Mouse (Mus musculus): ENCODE results near the gene Spry2.

The Spry2 gene

DNA sequence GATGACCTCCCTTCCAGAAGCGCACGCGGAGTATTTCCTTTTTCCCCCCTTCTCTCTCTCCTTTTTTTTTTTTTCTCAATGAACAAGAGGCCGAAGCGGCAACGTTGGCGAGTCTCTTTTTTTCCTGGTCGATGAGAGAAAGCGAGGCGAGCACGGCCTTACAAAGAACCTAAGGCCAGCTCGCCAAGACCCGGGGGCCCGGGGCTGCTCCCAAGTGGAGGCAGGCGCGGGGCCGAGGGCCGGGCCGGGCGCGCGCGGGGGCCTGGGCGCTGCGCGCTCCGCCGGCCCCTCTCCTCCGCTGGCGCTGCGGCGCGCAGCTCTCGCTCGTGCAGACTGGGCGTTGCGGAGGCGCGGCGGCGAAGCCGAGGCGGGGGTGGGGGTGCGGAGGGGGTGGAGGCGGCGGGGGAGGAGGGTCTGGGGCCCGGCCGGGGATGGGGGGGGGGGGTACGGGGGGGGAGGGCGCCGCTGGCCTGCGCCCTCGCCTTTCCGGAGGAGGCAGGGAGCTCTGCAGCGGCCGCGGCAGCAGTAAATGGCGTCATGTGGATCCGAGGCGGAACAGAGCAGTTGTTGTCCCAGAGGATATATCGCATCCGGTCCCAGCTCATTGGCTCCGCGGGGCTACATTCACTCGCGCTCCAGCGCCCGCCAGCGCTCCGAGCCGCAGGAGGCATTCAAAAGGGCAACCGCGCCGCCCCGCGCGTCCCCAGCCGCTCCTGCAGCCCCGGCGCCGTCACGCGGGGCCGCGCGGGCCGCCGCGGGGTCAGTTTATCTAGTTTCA is at the start of gene Spry2:
Gene Spry2 (minus strand): TSS at position 29 of the 778 bp plus-strand sequence.
- in situ Hi-C loops (cut with MboI; ENCODE audit: low sequenced_read_pairs) = no loop called here

DNA sequence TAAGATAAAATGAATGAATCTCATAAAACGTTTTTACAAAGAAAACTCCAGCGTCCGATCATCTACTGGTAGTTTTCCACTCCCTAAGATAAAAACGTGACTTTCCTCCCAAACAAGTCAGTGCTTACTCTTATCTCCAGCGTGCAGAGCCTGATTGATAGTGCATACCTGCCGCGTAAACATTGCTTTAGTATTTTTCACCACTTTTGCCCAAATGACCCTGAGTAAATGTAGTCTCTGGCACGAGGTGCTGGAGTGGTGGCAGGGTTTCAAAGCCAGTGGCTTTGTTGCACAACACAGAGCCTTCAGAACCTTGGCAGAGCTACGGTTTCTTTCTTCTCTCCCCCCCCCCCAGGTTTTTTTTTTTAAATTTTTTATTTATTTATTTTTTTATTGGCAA is 44.7 kb upstream of the Spry2 start:
- in situ Hi-C loops (cut with MboI; ENCODE audit: low sequenced_read_pairs) = no loop called here

DNA sequence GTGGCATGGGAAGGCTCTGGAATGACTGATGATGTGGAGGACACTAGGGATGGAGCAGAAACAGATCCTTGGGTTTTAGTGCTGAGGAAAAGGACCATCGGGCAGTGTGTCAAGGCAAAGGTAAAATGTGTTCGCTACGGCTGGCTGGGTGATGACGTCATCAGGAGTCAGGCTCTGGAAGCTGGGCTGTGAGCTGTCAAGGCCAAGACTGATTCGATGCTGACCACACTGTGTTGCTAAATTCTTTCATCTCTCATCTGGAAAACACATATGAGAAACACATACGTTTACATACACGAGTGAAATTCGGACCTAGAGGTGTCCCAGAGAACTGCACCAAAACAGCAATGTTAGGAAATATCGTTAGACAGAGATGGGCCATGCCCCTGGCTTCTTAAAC is 30.1 kb upstream of the Spry2 start:
- in situ Hi-C loops (cut with MboI; ENCODE audit: low sequenced_read_pairs) = no loop called here

DNA sequence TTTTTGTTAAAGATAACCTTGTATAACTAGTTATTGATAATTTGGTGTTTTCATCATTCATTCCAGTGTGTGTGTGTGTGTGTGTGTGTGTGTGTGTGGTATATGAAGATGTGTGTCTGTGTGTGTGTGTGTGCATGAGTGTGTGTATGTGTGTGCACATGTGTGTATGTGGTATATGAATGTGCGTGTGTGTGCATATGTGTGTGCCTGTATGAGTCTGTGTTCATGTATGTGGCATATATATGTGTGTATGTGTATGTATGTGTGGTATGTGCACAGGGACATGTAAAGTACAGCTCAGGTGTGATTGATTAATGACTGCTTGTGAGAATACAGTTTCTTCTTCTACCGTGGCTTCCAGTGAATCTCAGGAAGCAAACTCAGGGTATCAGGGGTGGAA is 28.7 kb upstream of the Spry2 start:
- in situ Hi-C loops (cut with MboI; ENCODE audit: low sequenced_read_pairs) = no loop called here

DNA sequence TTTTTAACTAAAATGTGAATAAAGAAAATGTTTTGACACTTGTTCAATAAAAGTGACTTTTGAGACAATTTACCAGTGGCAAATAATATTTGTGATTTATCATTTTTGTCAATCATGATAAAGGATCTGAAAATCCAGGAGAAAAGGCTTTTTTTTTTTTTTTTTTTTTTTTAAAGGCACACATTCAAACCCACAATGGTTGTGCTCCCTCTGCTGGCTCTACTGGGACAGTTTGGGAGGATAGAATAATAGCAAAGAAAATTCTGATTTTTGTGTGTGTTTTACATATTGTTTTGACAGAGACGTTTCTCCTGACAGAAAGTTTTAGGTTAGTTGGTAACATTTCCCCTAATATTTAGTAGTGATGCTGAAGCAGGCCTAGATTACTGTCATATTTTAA is 28.1 kb upstream of the Spry2 start:
- in situ Hi-C loops (cut with MboI; ENCODE audit: low sequenced_read_pairs) = no loop called here

DNA sequence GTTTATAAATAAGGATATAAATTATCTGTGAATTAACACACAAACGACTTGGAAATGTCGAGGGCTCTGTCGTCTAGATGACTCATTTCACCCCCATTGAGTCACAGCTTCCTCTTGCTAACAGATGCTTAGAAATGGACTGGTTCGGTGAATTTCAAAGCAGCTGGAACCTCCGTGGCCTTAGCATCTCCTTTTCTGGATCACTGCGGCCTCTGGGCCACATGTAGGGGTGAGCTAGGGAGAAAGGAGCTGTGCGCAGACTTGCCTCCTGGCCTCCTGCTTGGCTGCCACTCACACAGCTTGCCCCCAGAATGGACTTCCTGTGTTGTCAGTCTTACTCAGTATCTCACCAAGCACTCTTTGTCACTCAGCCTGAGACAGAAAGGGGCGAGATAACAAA is 26.3 kb upstream of the Spry2 start:
- in situ Hi-C loops (cut with MboI; ENCODE audit: low sequenced_read_pairs) = no loop called here

DNA sequence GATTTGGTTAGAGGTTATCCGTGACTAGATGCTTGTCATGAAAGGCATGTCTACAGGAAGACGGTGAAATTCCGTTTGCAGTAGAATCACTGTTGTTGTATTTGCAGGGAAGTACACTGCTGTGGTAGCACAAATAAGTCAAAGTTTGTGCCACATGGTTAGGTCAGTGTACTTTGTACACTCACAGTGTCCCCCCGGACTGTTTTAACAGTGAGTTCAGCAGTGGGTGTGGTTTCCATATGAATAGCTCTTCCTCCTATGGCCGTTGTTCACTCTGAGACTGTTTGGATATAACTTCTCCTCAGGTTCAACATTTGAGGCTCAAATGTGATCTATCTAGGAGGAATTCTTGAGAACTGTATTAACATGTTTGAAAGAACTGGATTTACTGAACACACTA is 25.8 kb upstream of the Spry2 start:
- in situ Hi-C loops (cut with MboI; ENCODE audit: low sequenced_read_pairs) = no loop called here

DNA sequence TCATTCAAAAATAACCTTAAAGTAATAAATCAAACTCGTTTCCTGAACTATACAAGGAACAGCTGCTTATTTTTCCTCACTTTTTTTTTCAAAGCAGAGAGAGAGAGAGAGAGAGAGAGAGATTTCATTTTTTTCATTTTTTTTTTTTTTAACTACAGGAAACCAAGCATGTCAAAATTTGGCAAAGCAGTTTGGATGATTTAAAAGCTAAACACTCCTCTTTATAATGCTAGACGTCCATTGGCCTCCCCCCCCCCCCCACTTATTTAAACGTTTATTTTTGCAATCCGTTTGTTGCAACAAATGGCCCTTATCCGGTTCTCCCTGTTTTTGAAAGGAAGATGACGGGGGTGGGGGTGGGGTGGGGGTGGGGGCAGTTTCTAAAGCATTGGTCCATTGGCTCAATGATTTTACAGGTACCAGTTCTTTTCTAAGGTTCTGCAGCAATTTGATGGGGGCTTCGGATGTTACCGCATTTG is 24.6 kb upstream of the Spry2 start:
- in situ Hi-C loops (cut with MboI; ENCODE audit: low sequenced_read_pairs) = no loop called here

DNA sequence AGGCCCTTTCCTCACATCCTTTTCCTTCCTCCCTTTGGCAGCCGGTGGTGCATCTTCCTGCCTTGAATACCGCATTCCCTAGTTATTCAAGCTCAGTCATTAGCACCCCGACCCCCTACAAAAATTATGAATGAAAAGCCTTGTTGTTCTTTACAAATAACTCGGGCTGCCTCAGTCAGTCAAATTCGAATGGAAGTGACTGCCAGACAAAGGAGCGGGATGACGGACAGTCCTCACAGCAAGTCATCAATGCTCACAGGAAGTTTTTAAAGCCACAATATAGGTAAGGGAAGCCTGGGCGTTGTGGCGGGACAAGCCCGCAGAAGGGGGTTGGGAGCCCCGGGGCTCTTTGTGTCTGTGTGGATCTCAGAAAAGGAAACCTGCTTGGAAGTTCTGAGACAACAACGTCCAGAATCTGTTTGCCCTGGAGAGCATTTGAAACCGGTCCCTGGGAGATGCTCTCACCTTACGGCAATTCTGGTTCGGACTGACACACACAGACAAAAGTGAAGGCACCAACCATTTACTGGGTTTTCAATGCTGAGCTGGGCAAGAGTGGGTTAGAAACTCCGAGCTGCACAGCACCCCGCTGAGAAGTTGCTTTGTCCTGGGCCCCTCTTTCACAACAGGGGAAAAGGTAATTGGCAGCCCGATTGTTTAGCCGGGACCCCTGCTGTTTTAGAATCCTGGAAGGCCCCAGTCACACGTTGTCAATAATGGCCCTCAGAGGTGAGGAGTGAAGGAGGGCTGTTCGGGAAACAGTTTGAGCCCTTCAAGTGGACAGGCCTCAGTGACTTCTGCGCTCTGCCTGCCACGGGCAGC is 24.0 kb upstream of the Spry2 start:
- in situ Hi-C loops (cut with MboI; ENCODE audit: low sequenced_read_pairs) = no loop called here

DNA sequence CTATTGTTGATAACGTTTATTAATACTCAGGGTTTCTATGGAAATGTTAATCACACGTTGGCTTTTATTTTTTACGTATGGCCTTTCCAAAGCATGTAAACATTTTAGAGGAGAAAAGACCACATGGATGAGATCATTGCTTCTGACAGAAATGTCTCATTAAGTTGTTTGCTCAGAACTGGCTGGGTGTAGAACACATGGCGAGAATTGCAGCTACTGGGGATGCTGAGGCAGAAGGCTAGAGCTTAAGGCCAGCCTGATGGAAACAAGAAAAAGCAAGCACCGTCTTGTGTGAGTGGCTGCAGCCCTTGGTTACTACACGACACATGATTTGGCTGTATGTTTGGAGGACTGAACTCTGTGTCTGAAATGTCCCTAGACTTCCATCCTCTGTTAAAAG is 10.6 kb upstream of the Spry2 start:
- in situ Hi-C loops (cut with MboI; ENCODE audit: low sequenced_read_pairs) = no loop called here

DNA sequence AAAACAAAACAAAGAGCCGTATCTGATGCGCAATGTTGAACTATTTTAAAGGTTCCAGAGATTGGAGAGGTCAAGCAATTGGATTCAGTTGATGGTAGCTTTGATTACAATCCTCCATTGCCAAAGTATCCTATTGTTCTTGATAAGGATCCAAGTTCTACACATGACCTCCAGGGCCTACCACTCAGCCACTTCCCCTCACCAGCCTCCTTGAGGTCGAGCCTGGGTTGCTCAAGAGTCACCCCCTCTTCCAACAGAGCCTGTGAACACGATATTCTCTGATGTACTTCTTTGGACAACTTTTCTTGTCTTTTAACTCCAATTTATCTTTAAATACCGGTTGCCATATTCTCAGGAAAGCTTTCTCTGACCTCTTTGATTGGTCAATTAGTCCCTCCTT is 9.3 kb upstream of the Spry2 start:
- in situ Hi-C loops (cut with MboI; ENCODE audit: low sequenced_read_pairs) = no loop called here

DNA sequence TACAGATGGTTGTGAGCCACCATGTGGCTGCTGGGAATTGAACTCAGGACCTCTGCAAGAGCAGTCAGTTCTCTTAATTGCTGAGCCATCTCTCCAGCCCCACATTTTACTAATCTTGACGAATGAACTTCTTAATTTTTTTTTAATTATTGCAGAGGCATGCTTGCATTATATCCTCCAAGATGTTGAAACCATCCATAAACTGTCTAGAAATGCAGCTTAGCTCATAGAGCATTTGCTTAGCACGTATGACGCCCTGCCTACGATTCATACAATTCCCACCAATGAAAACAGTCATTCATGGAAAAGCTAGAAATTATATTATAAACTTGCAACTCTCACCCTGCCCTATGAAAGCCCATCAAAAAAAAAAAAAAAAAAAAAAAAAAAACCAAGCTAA is 8.9 kb upstream of the Spry2 start:
- in situ Hi-C loops (cut with MboI; ENCODE audit: low sequenced_read_pairs) = no loop called here

DNA sequence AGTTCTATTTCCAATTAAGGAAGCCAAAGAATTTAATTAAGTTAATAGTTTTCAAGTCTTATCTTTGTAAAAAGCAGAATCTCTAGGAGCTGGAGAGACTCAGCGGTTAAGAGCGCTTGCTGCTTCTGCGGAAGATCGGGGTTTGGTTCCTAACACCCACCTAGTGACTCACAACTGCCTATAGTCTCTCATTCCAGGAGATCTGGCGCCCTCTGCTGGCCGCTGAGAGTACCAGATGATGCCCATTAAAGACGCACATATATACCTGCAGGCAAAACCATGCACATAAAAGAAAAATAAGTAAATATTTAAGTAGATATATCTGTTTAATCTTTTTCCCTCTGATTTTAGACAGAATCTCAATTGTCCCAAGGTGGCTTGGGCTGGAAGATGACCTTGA is 6.2 kb upstream of the Spry2 start:
- in situ Hi-C loops (cut with MboI; ENCODE audit: low sequenced_read_pairs) = no loop called here

DNA sequence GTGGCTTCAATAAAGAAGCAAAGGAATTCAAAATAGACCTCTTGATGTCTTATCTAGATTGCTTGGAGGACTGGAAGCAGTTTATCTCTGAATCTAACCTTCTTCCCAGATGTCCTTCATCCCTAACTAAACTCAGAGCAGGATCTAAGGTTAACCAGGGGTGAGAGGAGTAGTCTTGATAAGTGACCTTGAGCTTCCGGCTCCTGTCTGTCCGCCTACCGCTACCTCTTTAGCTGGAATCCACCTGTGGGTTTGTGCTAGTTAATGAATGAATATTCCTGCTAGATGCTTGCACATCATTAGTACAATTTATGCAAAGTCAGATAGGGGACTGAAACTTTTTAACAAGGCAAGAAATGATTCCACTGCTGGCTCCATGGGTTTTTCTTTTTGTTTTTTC is 4.2 kb upstream of the Spry2 start:
- in situ Hi-C loops (cut with MboI; ENCODE audit: low sequenced_read_pairs) = no loop called here

DNA sequence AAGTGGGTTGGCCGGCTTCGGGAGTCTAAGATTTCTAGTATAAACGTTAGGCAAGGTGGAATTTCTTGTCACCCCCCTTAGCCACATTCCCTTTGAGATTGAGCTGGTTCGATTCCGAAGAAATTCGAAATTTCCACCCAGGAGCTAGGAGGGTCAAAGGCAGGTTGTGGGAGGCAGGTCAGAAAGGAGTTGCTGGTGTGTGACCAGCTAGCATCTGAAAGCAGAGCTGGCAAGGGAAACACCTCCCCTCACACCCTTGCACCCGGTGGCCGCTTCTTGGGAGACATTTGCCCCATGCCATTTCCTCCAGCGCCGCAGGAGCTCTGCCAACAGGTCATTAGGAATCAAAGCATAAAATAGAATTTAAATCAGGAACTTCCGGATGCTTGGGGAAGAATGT is 2.5 kb upstream of the Spry2 start:
- in situ Hi-C loops (cut with MboI; ENCODE audit: low sequenced_read_pairs) = no loop called here

DNA sequence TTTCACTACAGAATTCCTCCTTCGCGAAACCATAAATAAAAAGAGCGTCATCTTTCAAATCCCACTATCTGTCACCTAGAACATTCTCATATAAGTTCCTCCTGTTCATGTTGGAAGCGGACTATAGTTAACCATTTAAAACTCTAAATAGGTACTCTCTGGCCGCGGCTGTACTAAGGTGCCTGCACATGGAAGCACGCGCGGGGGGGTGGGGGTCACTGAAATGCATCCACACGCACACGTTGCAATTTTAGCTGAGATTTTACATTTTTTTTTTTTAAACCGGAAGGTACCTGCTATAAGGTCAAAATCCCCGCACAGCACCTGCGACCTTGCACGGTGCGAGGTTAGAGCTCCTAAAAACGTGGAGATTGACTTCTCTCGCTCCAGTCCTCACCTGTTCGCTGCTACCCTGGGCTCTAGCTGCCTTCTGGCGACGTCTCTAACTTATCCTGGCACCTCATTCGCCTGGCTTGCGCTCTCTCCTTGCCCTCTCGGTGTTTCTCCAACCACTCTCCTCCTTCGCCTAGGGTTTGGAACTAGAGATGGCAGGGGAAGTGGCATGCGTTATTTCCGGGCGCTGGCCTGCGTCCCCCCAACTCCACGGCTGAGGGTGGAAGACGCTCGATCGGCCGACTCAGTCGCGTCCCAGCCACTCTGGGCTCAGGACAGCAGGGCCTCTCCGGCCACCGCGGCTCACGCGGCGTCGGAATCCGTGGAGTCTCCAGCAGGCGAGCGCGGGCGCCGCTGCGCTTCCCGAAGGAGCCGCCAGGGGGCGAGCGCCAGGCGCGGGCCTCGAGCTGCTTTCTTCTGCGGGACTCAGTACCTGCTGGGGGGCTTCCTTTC is 1.9 kb upstream of the Spry2 start:
- in situ Hi-C loops (cut with MboI; ENCODE audit: low sequenced_read_pairs) = no loop called here

DNA sequence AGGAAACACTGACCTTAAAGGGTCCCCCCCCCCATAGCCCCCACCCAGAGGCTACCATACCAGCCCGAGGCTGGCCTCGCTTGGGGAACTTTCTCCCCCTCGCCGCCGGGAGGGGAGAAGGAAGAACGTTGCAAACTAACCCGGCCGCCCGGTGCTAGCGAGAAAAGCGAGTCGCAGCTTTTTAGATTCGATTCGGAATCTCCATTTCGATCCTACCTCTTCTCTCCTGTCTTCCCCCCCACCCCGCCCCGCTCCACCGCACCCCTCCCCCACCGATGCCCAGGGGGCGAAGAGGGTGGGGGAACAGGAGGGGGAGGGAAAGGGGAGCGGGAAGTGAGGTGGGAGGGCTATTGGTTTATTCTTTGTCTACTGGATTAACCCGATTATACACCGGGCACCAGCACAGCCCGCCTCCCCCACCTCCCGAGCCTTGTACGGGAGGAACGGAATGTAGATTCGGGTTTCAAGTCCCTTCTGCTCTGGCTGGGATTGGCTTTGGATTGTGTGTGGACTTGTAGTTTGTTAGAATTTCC is 1.0 kb upstream of the Spry2 start:
- in situ Hi-C loops (cut with MboI; ENCODE audit: low sequenced_read_pairs) = no loop called here

DNA sequence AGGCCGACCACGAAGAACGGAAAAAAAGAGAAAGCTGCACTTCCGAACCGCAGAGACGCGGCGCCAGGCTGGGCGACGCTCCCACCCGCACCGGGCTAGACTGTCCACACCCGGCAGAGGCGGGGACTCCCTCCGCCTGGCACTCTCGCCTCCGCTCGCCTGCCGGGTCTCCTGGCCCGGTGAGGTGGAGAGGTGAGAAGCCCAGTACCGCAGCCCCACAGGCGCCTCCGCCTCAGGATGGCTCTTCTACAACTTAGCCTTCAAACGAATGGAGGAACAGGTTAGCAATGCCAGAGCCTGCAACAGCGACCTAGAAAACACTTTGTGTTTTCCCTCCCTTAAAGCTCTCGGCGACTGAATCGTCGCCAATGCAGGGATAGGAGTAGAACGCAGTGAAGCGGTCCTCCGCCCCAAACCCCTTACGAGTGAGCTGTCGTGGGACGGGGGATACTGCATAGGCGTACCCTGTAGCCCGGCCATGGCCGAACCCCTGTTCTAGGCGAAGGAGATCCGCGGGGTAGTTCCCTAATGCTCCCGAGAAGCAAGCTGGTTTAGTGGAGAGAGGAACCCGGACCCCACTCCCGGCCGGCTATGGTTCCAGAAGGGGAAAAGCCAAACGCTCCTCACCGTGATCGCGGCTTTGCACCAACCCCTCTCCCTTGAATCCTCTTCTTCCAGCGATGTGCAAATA is 513 bp downstream of the Spry2 start:
- in situ Hi-C loops (cut with MboI; ENCODE audit: low sequenced_read_pairs) = no loop called here

DNA sequence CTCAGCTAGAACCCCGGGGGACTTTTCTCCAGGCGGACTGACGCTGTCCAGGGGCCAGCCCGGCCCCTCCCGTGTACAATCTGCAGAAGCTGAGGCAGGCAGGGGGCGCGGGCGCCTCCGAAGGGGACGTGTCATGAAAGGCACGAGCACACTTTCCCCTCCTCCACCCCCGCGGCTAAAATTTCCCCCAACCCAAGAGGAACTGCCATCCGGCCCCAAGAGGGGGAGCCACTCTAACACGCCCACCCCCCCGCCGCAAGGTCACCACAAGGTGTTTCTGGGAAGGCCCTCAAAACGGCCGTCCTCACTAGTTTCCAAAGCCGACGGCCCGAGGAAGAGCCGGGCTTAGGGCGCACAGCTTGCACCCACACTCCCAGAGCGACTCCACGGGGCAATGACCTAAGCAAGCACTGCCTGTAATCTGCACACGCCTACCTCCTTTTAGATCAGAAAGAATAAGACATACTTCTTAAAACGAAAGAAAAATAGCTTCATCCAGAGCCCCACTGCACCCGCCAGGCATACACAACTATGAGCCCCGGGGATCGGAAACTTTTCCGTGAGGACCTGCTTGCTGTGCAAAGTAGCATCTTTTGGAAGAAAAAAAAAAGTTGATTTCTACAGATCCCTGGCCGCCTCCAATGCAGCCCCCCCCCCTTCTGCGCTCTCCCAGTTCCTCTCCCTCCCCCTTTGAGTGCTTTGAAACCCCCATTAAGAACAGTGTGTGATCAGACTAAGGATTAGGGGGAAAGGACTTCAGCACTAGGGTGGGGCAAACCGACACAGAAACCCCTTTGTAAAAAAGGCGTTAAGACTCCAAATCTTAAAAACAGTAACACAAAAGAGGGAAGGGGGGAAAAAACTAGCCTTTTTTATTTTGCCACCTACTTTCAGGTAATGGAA is 1.4 kb downstream of the Spry2 start:
- in situ Hi-C loops (cut with MboI; ENCODE audit: low sequenced_read_pairs) = no loop called here

DNA sequence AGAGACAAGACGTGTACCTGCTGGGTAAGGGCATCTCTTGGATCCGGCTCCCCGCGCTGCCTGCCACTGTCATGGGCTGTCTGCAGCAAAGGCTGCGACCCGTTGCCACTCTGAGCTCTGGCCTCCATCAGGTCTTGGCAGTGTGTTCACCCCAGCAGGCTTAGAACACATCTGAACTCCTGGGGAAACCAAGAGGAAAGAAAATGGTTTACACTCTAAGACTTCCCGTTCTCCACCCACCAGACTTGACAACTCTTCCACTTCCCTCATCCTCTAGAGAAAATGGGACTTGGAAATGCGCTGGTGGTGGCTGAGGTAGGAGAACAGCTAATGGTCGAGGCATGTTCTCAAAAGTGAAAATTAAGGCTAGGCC is 3.0 kb downstream of the Spry2 start:
- in situ Hi-C loops (cut with MboI; ENCODE audit: low sequenced_read_pairs) = no loop called here

All from CH12F3 (cell line).